Mouse (Mus musculus) megakaryocyte, embryonic 14.5 days (primary cell): ENCODE data around the gene Myf6. TPM values are rescaled to one million over a fixed set of nuclear protein-coding genes. Genes with fewer than 3 reads are reported as not detected.

Source experiments
- H3K27me3 ChIP-seq: replicated peaks from 2 replicates; pipeline ENCODE3; 2012; ENCODE audit warnings: inconsistent platforms
- H3K36me3 ChIP-seq: replicated peaks from 2 replicates; pipeline ENCODE3; 2012; ENCODE audit warnings: low read length, inconsistent platforms, mixed read lengths
- H3K4me1 ChIP-seq: 2 replicates; pipeline ENCODE4 v1.6.1; 2012; ENCODE audit warnings: inconsistent platforms
- H3K4me3 ChIP-seq: replicated peaks from 2 replicates; pipeline ENCODE3; 2012; ENCODE audit warnings: moderate library complexity, mild to moderate bottlenecking, inconsistent platforms
- H3K9me3 ChIP-seq: 2 replicates; pipeline ENCODE4 v1.6.1; 2012; ENCODE audit warnings: inconsistent platforms
- FLI1 ChIP-seq: IDR thresholded peaks from 2 replicates; pipeline ENCODE4 v1.6.1; 2012; ENCODE audit warnings: low read length, inconsistent platforms, mixed read lengths
- GATA1 ChIP-seq: IDR thresholded peaks from 3 replicates; pipeline ENCODE4 v1.6.1; 2012; ENCODE audit warnings: mixed read lengths, low read length, inconsistent platforms, borderline replicate concordance
- polyA plus RNA-seq: library from polyadenylated mRNA; stranded (reverse); fragments of >175 nt; gene quantifications from 2 replicates; pipeline ENCODE4 v1.2.3, GENCODE M21; 2012; ENCODE audit warnings: low replicate concordance; ENCODE audit not compliant: insufficient read depth

Gene Myf6
- polyA plus RNA-seq, 1 experiment = not detected

GRCm38 (mm10) chr10:107449496-107450330 lies 44.8 kb downstream of the Myf6 start:
- no peak for TF ChIP-seq FLI1
- no peak for TF ChIP-seq GATA1
- H3K4me1 ChIP-seq = no peaks in the 10 kb centered on the region
- no peaks in the 10 kb centered on the region for H3K27me3 ChIP-seq
- H3K4me3 ChIP-seq = no peak overlapping the region
- peaks cover 5% of the 10 kb centered on the region for H3K9me3 ChIP-seq
- no peaks in the 10 kb centered on the region for H3K36me3 ChIP-seq

Other genes starting within 250 kb of the Myf6 start
- not detected in 2 replicates for gene Lin7a, start 223.1 kb downstream of the Myf6 start, polyA plus RNA-seq
- not detected in 2 replicates for gene Myf5, start 8.6 kb downstream of the Myf6 start, polyA plus RNA-seq
- gene Ptprq, start 225.3 kb upstream of the Myf6 start, polyA plus RNA-seq = not detected in 2 replicates